Mouse (Mus musculus): ENCODE data around the gene Cxcr5. TPM values are rescaled to one million over a fixed set of nuclear protein-coding genes. Genes with fewer than 3 reads are reported as not detected.
"Not testable (repeated sequence)": the region's sequence is repeated elsewhere in the genome, so short reads cannot be mapped to it uniquely, and the experiment has no call there.

Cxcr5 gene
- polyA plus RNA-seq, 1 experiment from 2014 or later: not detected

GRCm38 (mm10) chr9:44581423-44581822, 19.7 kb upstream of the Cxcr5 start:
- Histone ChIP-seq H3K4me3 (no peak overlapping the region), H3K9me3 (no peaks in the 10 kb centered on the region), H3K4me1 (peaks cover 13% of the 10 kb centered on the region), H3K27ac (no peak overlapping the region), H3K27me3 (ENCODE audit: insufficient read depth, poor library complexity, severe bottlenecking) (no peaks in the 10 kb centered on the region), H3K36me3 (no peaks in the 10 kb centered on the region)
- DNase-seq (ENCODE audit: low spot score): no peak
- WGBS: 61% methylated on average over 3 of the region's 3 CpGs

GRCm38 (mm10) chr9:44580085-44580484, 18.4 kb upstream of the Cxcr5 start:
- no peak overlapping the region for H3K27ac ChIP-seq
- H3K4me1 ChIP-seq: peaks cover 12% of the 10 kb centered on the region
- no peaks in the 10 kb centered on the region for H3K36me3 ChIP-seq
- DNase-seq (ENCODE audit: low spot score): no peak
- 68% methylated on average over 5 of the region's 5 CpGs for WGBS
- H3K27me3 ChIP-seq (ENCODE audit: insufficient read depth, poor library complexity, severe bottlenecking): no peaks in the 10 kb centered on the region
- no peaks in the 10 kb centered on the region for H3K9me3 ChIP-seq
- no peak overlapping the region for H3K4me3 ChIP-seq

- Histone ChIP-seq H3K27ac (no peak overlapping the region), H3K27me3 (ENCODE audit: insufficient read depth, poor library complexity, severe bottlenecking) (no peaks in the 10 kb centered on the region), H3K4me3 (peak overlapping the region; percentile 22; the same call in 1 of the 2 replicates), H3K4me1 (peaks cover 12% of the 10 kb centered on the region), H3K36me3 (no peaks in the 10 kb centered on the region), H3K9me3 (no peaks in the 10 kb centered on the region)
- no peak for DNase-seq (ENCODE audit: low spot score)
- WGBS: 23% methylated on average over 6 of the region's 6 CpGs
These were observed 17.7 kb upstream of the Cxcr5 start for GRCm38 (mm10) chr9:44579392-44579791.

GRCm38 (mm10) chr9:44576046-44576445, 14.4 kb upstream of the Cxcr5 start:
- H3K27me3 ChIP-seq (ENCODE audit: insufficient read depth, poor library complexity, severe bottlenecking); H3K27ac ChIP-seq; H3K9me3 ChIP-seq; DNase-seq (ENCODE audit: low spot score); H3K4me3 ChIP-seq; H3K36me3 ChIP-seq: not testable (repeated sequence)
- H3K4me1 ChIP-seq: peaks cover 12% of the 10 kb centered on the region
- 83% methylated on average over 7 of the region's 7 CpGs for WGBS

GRCm38 (mm10) chr9:44575095-44575494, 13.4 kb upstream of the Cxcr5 start:
- WGBS: 89% methylated on average over 2 of the region's 2 CpGs
- no peaks in the 10 kb centered on the region for H3K36me3 ChIP-seq
- peaks cover 10% of the 10 kb centered on the region for H3K4me1 ChIP-seq
- H3K27ac ChIP-seq: no peak overlapping the region
- H3K27me3 ChIP-seq (ENCODE audit: insufficient read depth, poor library complexity, severe bottlenecking): no peaks in the 10 kb centered on the region
- H3K4me3 ChIP-seq: no peak overlapping the region
- no peak for DNase-seq (ENCODE audit: low spot score)
- no peaks in the 10 kb centered on the region for H3K9me3 ChIP-seq

GRCm38 (mm10) chr9:44573306-44573705, 11.6 kb upstream of the Cxcr5 start:
- H3K4me1 ChIP-seq: no peaks in the 10 kb centered on the region
- WGBS: 75% methylated on average over 4 of the region's 4 CpGs
- no peaks in the 10 kb centered on the region for H3K36me3 ChIP-seq
- DNase-seq (ENCODE audit: low spot score): no peak
- no peak overlapping the region for H3K4me3 ChIP-seq
- H3K9me3 ChIP-seq: no peaks in the 10 kb centered on the region
- no peak overlapping the region for H3K27ac ChIP-seq
- H3K27me3 ChIP-seq (ENCODE audit: insufficient read depth, poor library complexity, severe bottlenecking): no peaks in the 10 kb centered on the region

GRCm38 (mm10) chr9:44570939-44571382, 9.3 kb upstream of the Cxcr5 start:
- DNase-seq (ENCODE audit: low spot score): no peak
- H3K4me3 ChIP-seq: no peak overlapping the region
- 78% methylated on average over 12 of the region's 12 CpGs for WGBS
- H3K36me3 ChIP-seq: no peaks in the 10 kb centered on the region
- H3K27me3 ChIP-seq (ENCODE audit: insufficient read depth, poor library complexity, severe bottlenecking): no peaks in the 10 kb centered on the region
- H3K9me3 ChIP-seq: no peaks in the 10 kb centered on the region
- no peak overlapping the region for H3K27ac ChIP-seq
- H3K4me1 ChIP-seq: no peaks in the 10 kb centered on the region

GRCm38 (mm10) chr9:44568083-44568455, 6.4 kb upstream of the Cxcr5 start:
- 56% methylated on average over 7 of the region's 7 CpGs for WGBS
- no peaks in the 10 kb centered on the region for H3K36me3 ChIP-seq

GRCm38 (mm10) chr9:44567338-44568082, 5.8 kb upstream of the Cxcr5 start:
- Histone ChIP-seq H3K27me3 (ENCODE audit: insufficient read depth, poor library complexity, severe bottlenecking) (no peaks in the 10 kb centered on the region), H3K9me3 (no peaks in the 10 kb centered on the region), H3K27ac (no peak overlapping the region), H3K36me3 (no peaks in the 10 kb centered on the region), H3K4me3 (no peak overlapping the region), H3K4me1 (peaks cover 6% of the 10 kb centered on the region)
- 78% methylated on average over 9 of the region's 9 CpGs for WGBS
- no peak for DNase-seq (ENCODE audit: low spot score)

More at GRCm38 (mm10) chr9:44568083-44568455, 6.4 kb upstream of the Cxcr5 start:
- Histone ChIP-seq H3K27me3 (ENCODE audit: insufficient read depth, poor library complexity, severe bottlenecking) (no peaks in the 10 kb centered on the region), H3K27ac (no peak overlapping the region), H3K9me3 (no peaks in the 10 kb centered on the region), H3K4me1 (peaks cover 6% of the 10 kb centered on the region), H3K4me3 (no peak overlapping the region)
- DNase-seq (ENCODE audit: low spot score): no peak

- H3K4me3 ChIP-seq: no peak overlapping the region
- H3K36me3 ChIP-seq: no peaks in the 10 kb centered on the region
- no peaks in the 10 kb centered on the region for H3K9me3 ChIP-seq
- H3K27me3 ChIP-seq (ENCODE audit: insufficient read depth, poor library complexity, severe bottlenecking): no peaks in the 10 kb centered on the region
- no peak for DNase-seq (ENCODE audit: low spot score)
- H3K4me1 ChIP-seq: peaks cover 6% of the 10 kb centered on the region
- peak overlapping the region; percentile 6; the same call in 1 of the 2 replicates for H3K27ac ChIP-seq
- 49% methylated on average over 6 of the region's 6 CpGs for WGBS
These were observed 3.7 kb upstream of the Cxcr5 start for GRCm38 (mm10) chr9:44565367-44565766.

- Histone ChIP-seq H3K4me3 (no peak overlapping the region), H3K27me3 (ENCODE audit: insufficient read depth, poor library complexity, severe bottlenecking) (no peaks in the 10 kb centered on the region), H3K4me1 (peaks cover 6% of the 10 kb centered on the region), H3K27ac (no peak overlapping the region), H3K9me3 (no peaks in the 10 kb centered on the region), H3K36me3 (no peaks in the 10 kb centered on the region)
- DNase-seq (ENCODE audit: low spot score): no peak
- 59% methylated on average over 12 of the region's 12 CpGs for WGBS
These were observed 1.3 kb upstream of the Cxcr5 start for GRCm38 (mm10) chr9:44562936-44563335.

- no peak for DNase-seq (ENCODE audit: low spot score)
- Histone ChIP-seq H3K27me3 (ENCODE audit: insufficient read depth, poor library complexity, severe bottlenecking) (no peaks in the 10 kb centered on the region), H3K36me3 (no peaks in the 10 kb centered on the region), H3K9me3 (no peaks in the 10 kb centered on the region), H3K27ac (no peak overlapping the region), H3K4me3 (no peak overlapping the region), H3K4me1 (0 out of 2 replicates have a peak, but pooled peaks cover 4% of the 10 kb centered on the region)
- whole genome bisulfite sequencing: 73% methylated on average over 8 of the region's 8 CpGs
These were observed 9.5 kb downstream of the Cxcr5 start for GRCm38 (mm10) chr9:44552161-44552560.

- Histone ChIP-seq H3K27ac (no peak overlapping the region), H3K4me3 (no peak overlapping the region), H3K4me1 (0 out of 2 replicates have a peak, but pooled peaks cover 4% of the 10 kb centered on the region), H3K36me3 (no peaks in the 10 kb centered on the region), H3K27me3 (ENCODE audit: insufficient read depth, poor library complexity, severe bottlenecking) (no peaks in the 10 kb centered on the region), H3K9me3 (no peaks in the 10 kb centered on the region)
- WGBS: 88% methylated on average over 10 of the region's 10 CpGs
- no peak for DNase-seq (ENCODE audit: low spot score)
These were observed 10.5 kb downstream of the Cxcr5 start for GRCm38 (mm10) chr9:44551138-44551537.

All from heart, embryonic 10.5 days (tissue).